Mouse (Mus musculus): ENCODE measurements around the gene Hacl1.

GRCm38 (mm10) chr14:31630677-31631076, 10.4 kb downstream of the Hacl1 start:
- no peak for TF ChIP-seq POLR2A (IDR thresholded peaks at IDR 0.05; ENCODE audit: low read depth, low read length)
- TF ChIP-seq CTCF (conservative IDR thresholded peaks at IDR 0.05; ENCODE audit: insufficient read depth, insufficient read length, low read depth, low read length): no peak

Data from kidney, adult 2 months (tissue).